Mouse (Mus musculus): ENCODE measurements around the gene Ttc27. TPM values are rescaled to one million over a fixed set of nuclear protein-coding genes. Genes with fewer than 3 reads are reported as not detected.

Gene Ttc27
- polyA plus RNA-seq, 1 experiment from 2014 or later, result 8.8 TPM

DNA sequence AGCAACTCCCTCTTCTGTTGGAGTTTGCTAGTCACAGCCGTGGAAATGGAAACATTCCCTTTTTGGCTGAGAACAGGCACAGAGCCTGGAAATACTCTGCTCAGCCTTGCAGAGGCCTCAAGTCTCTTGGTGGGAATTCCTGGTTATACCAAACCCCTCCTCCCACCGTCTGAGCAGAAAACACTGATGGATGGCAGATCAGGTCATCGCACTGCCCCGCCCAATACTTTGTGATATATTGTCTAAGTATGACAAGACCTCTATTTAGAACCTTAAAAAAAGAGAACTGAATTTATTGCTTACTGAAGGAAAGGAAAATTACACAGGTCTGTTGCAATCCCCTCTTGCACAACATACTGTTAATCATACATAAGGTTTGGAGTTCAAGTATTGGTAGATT is 6.8 kb upstream of the Ttc27 start:
- H3K9me3 ChIP-seq (ENCODE audit: low read length), result no peaks in the 10 kb centered on the region
- H3K36me3 ChIP-seq (ENCODE audit: insufficient read depth, low read length), result no peaks in the 10 kb centered on the region
- no peaks in the 10 kb centered on the region for H3K4me1 ChIP-seq (ENCODE audit: insufficient read depth, low read depth, low read length)
- DNase-seq (ENCODE audit: low spot score) (peak; percentile 40), ATAC-seq (peak; percentile 53)
- H3K4me3 ChIP-seq (ENCODE audit: low read depth, low read length), result no peak overlapping the region
- no peak overlapping the region for H3K4me2 ChIP-seq (replicated peaks; ENCODE audit: low read depth, low read length)
- no peak for TF ChIP-seq EP300 (IDR thresholded peaks at IDR 0.05)
- no peak for TF ChIP-seq CTCF (IDR thresholded peaks at IDR 0.05)
- H3K9ac ChIP-seq (replicated peaks; ENCODE audit: low read depth), result no peak overlapping the region
- H3K27ac ChIP-seq (ENCODE audit: low read length), result no peak overlapping the region
- H3K27me3 ChIP-seq (replicated peaks; ENCODE audit: insufficient read depth, low read length), result no peaks in the 10 kb centered on the region
- WGBS, result 69% methylated on average over 4 of the region's 4 CpGs

DNA sequence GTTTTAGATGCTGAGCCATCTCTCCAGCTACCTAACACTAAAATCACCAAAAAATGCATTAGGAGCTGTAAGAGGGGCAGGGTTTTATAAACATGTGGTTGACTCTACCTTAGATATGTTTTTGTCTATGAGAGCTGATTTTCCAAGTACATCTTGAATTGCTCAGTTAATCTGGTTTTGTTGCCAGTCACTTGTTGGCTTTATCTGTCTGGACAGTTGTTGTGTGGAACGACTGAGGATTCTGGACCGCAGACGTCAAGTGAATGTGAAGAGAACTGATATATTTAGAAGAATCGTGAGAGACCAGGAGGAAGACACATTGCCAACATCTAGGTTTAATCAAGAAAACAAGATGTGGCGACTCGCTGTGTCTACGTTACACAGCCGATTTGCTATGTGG is 5.9 kb upstream of the Ttc27 start:
- H3K27me3 ChIP-seq (replicated peaks; ENCODE audit: insufficient read depth, low read length), result no peaks in the 10 kb centered on the region
- no peak overlapping the region for H3K27ac ChIP-seq (ENCODE audit: low read length)
- no peak overlapping the region for H3K9ac ChIP-seq (replicated peaks; ENCODE audit: low read depth)
- no peaks in the 10 kb centered on the region for H3K4me1 ChIP-seq (ENCODE audit: insufficient read depth, low read depth, low read length)
- no peak for DNase-seq (ENCODE audit: low spot score)
- H3K9me3 ChIP-seq (ENCODE audit: low read length), result no peaks in the 10 kb centered on the region
- no peak for ATAC-seq
- no peak overlapping the region for H3K4me2 ChIP-seq (replicated peaks; ENCODE audit: low read depth, low read length)
- no peaks in the 10 kb centered on the region for H3K36me3 ChIP-seq (ENCODE audit: insufficient read depth, low read length)
- 89% methylated on average over 8 of the region's 8 CpGs for WGBS
- TF ChIP-seq EP300 (IDR thresholded peaks at IDR 0.05), result no peak
- no peak for TF ChIP-seq CTCF (IDR thresholded peaks at IDR 0.05)
- H3K4me3 ChIP-seq (ENCODE audit: low read depth, low read length), result no peak overlapping the region

DNA sequence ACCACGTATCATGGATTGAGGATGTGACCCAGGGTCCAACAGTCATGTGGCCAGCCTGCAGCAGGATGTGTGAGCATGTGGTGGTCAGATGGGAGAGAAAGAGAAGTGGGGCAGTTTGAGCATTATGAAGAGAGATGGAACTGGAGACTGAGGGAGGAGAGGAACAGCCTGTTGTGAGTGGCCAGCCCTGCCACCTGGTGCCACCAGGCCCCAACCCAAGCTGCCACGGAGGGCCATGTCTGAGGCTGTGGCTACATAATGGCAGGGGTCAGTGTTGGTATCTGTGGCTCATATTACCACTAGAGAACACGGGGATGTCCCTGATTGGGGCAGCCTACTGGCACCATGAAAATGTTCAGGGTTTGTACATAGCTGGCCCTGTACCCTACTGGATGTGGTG is 2.4 kb upstream of the Ttc27 start:
- Histone ChIP-seq H3K4me3 (ENCODE audit: low read depth, low read length) (no peak overlapping the region), H3K27me3 (replicated peaks; ENCODE audit: insufficient read depth, low read length) (no peaks in the 10 kb centered on the region), H3K9me3 (ENCODE audit: low read length) (no peaks in the 10 kb centered on the region), H3K4me1 (ENCODE audit: insufficient read depth, low read depth, low read length) (no peaks in the 10 kb centered on the region), H3K4me2 (replicated peaks; ENCODE audit: low read depth, low read length) (no peak overlapping the region), H3K9ac (replicated peaks; ENCODE audit: low read depth) (no peak overlapping the region), H3K36me3 (ENCODE audit: insufficient read depth, low read length) (no peaks in the 10 kb centered on the region), H3K27ac (ENCODE audit: low read length) (no peak overlapping the region)
- ATAC-seq (no peak), DNase-seq (ENCODE audit: low spot score) (no peak)
- WGBS, result 56% methylated on average over 3 of the region's 3 CpGs
- TF ChIP-seq CTCF (IDR thresholded peaks at IDR 0.05) (no peak), EP300 (IDR thresholded peaks at IDR 0.05) (no peak)

DNA sequence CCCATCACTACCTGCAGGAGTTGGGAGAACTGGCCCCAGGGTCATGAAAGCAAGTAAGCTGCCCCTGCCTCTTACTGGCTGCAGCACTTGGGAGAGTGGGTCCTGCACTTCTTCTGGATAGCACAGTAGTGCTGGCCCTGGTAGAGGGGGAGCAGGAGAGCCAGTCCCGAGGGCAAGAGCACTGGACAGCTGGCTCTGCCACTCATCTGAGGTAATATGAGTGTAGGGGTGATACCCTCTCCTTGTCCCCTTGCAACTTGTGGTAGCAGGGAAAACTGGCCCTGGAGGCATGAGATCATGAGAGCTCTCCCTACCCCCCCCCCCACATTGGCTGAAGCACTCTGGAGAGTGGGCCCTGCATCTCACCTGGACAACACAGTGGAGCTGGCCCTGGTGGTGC is 1.8 kb upstream of the Ttc27 start:
- WGBS, result no CpG with 5 or more reads among the region's 1 CpGs
- H3K9me3 ChIP-seq (ENCODE audit: low read length), result no peaks in the 10 kb centered on the region
- no peaks in the 10 kb centered on the region for H3K36me3 ChIP-seq (ENCODE audit: insufficient read depth, low read length)
- H3K27ac ChIP-seq (ENCODE audit: low read length), result no peak overlapping the region
- no peak for TF ChIP-seq EP300 (IDR thresholded peaks at IDR 0.05)
- TF ChIP-seq CTCF (IDR thresholded peaks at IDR 0.05), result no peak
- H3K4me2 ChIP-seq (replicated peaks; ENCODE audit: low read depth, low read length), result no peak overlapping the region
- H3K4me3 ChIP-seq (ENCODE audit: low read depth, low read length), result no peak overlapping the region
- no peak for DNase-seq (ENCODE audit: low spot score)
- ATAC-seq, result no peak
- H3K9ac ChIP-seq (replicated peaks; ENCODE audit: low read depth), result no peak overlapping the region
- no peaks in the 10 kb centered on the region for H3K4me1 ChIP-seq (ENCODE audit: insufficient read depth, low read depth, low read length)
- H3K27me3 ChIP-seq (replicated peaks; ENCODE audit: insufficient read depth, low read length), result no peaks in the 10 kb centered on the region

DNA sequence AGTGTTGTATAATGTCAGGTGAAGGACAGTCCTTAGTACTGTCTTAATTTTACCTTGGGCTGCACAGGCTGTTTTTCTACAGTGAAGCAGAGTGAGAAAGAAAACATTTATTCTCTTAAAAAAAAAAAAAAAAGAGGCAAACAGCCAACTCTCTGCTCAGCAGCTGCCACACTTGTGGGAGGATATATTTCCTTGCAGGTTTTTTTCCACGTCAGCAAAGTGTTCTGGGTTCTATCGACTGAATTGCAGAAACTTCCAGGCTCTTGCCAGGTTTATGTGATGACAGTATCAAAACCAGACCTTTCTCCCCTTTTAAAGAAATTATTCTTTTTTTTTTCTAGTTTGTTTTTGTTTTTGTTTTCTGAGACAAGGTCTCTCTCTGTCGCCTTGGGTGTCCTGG is 889 bp upstream of the Ttc27 start:
- Histone ChIP-seq H3K4me3 (ENCODE audit: low read depth, low read length) (no peak overlapping the region), H3K27ac (ENCODE audit: low read length) (no peak overlapping the region), H3K9me3 (ENCODE audit: low read length) (no peaks in the 10 kb centered on the region), H3K36me3 (ENCODE audit: insufficient read depth, low read length) (no peaks in the 10 kb centered on the region), H3K4me1 (ENCODE audit: insufficient read depth, low read depth, low read length) (no peaks in the 10 kb centered on the region), H3K9ac (replicated peaks; ENCODE audit: low read depth) (no peak overlapping the region), H3K27me3 (replicated peaks; ENCODE audit: insufficient read depth, low read length) (no peaks in the 10 kb centered on the region), H3K4me2 (replicated peaks; ENCODE audit: low read depth, low read length) (0 out of 2 replicates have a peak overlapping the region, but pooled peaks have one; percentile 87)
- ATAC-seq (no peak), DNase-seq (ENCODE audit: low spot score) (no peak)
- no peak for TF ChIP-seq CTCF (IDR thresholded peaks at IDR 0.05)
- TF ChIP-seq EP300 (IDR thresholded peaks at IDR 0.05), result no peak
- 37% methylated on average over 3 of the region's 3 CpGs for WGBS

DNA sequence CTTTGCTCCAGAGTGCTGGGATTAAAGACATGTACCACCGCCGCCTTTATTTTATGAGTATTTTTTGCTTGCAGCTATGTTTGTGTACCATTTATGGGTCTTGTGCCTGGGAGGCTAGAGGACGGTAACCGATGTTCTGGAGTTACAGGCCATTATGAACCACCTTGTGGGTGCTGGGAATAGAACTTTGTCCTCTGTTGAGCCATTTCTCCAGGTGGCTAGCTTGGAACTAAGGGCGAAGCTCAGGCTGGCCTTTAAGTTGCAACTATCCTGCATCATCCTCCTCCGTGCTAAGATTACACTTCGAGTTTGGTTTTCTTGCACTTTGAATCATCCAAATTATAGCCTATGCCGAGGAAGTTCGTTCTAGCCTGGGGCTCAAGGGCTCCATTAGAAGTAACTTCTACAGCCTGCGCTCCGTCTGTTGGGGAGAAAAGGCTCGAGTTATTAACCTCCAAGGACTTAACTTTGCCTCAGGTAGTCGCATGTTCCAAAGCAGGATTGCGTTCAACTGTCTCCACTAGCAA is 378 bp upstream of the Ttc27 start:
- 0 out of 2 replicates have a peak overlapping the region, but pooled peaks have one; percentile 17 for H3K9ac ChIP-seq (replicated peaks; ENCODE audit: low read depth)
- H3K4me3 ChIP-seq (ENCODE audit: low read depth, low read length), result peak overlapping the region; percentile 61
- H3K27ac ChIP-seq (ENCODE audit: low read length), result no peak overlapping the region
- no peaks in the 10 kb centered on the region for H3K27me3 ChIP-seq (replicated peaks; ENCODE audit: insufficient read depth, low read length)
- H3K4me2 ChIP-seq (replicated peaks; ENCODE audit: low read depth, low read length), result peak overlapping the region; percentile 87
- TF ChIP-seq CTCF (IDR thresholded peaks at IDR 0.05) (no peak), EP300 (IDR thresholded peaks at IDR 0.05) (no peak)
- no peaks in the 10 kb centered on the region for H3K4me1 ChIP-seq (ENCODE audit: insufficient read depth, low read depth, low read length)
- peak; percentile 61 for ATAC-seq
- WGBS, result 9% methylated on average over 14 of the region's 14 CpGs
- H3K36me3 ChIP-seq (ENCODE audit: insufficient read depth, low read length), result no peaks in the 10 kb centered on the region
- no peak for DNase-seq (ENCODE audit: low spot score)
- no peaks in the 10 kb centered on the region for H3K9me3 ChIP-seq (ENCODE audit: low read length)

DNA sequence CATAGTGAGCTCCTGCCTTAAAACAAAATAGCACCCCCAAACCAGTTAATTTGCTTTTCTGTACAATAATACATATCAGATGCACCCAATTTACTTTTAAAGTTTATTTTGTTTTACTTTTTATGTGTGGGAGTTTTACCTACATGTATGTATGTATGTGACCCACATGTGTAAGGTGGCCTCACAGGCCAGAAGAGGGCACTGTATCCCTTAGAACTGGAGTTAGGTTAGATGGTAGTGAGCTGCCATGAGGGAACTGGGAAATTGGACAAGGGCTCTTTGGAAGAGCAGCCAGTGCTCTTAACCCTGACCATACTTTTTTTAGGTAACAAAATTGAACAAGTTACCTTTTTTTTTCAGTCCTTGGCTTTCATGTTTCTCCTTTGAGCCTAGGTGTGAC is 15.3 kb downstream of the Ttc27 start:
- Histone ChIP-seq H3K4me2 (replicated peaks; ENCODE audit: low read depth, low read length) (no peak overlapping the region), H3K9ac (replicated peaks; ENCODE audit: low read depth) (no peak overlapping the region), H3K27me3 (replicated peaks; ENCODE audit: insufficient read depth, low read length) (no peaks in the 10 kb centered on the region), H3K9me3 (ENCODE audit: low read length) (no peaks in the 10 kb centered on the region), H3K36me3 (ENCODE audit: insufficient read depth, low read length) (no peaks in the 10 kb centered on the region), H3K4me1 (ENCODE audit: insufficient read depth, low read depth, low read length) (no peaks in the 10 kb centered on the region), H3K4me3 (ENCODE audit: low read depth, low read length) (no peak overlapping the region), H3K27ac (ENCODE audit: low read length) (no peak overlapping the region)
- no peak for ATAC-seq
- TF ChIP-seq EP300 (IDR thresholded peaks at IDR 0.05), result no peak
- TF ChIP-seq CTCF (IDR thresholded peaks at IDR 0.05), result peak; percentile 39
- DNase-seq (ENCODE audit: low spot score), result peak; percentile 19

All from lung, postnatal 0 days (tissue).